Mouse (Mus musculus) bone marrow, adult 2 months (tissue): ENCODE measurements around the gene Chmp6. TPM values are rescaled to one million over a fixed set of nuclear protein-coding genes. Genes with fewer than 3 reads are reported as not detected.
A peak's percentile ranks its signal among the peaks of the same experiment; 100 is the strongest.

Experiments used
- H3K27ac ChIP-seq: fragments of 200-500 bp; 2 replicates; pipeline ENCODE4 v1.5.1; 2012; ENCODE audit warnings: low read depth, mild to moderate bottlenecking, control low read depth, inconsistent platforms, low read length; ENCODE audit not compliant: control insufficient read depth, poor library complexity, insufficient read depth
- H3K4me1 ChIP-seq: fragments of 200-500 bp; 2 replicates; pipeline ENCODE4 v1.6.1; 2011; ENCODE audit warnings: low read length; ENCODE audit not compliant: control insufficient read depth, insufficient read depth
- H3K4me3 ChIP-seq: fragments of 200-500 bp; replicated peaks from 2 replicates; pipeline ENCODE3; 2011; ENCODE audit warnings: mild to moderate bottlenecking, low read depth, low read length, control low read depth; ENCODE audit not compliant: control insufficient read depth
- CTCF ChIP-seq: fragments of 200-500 bp; IDR thresholded peaks from 2 replicates; pipeline ENCODE4 v1.5.1; 2011; ENCODE audit warnings: low read length, control low read depth; ENCODE audit not compliant: control insufficient read depth, insufficient read depth
- POLR2A ChIP-seq: fragments of 200-500 bp; IDR thresholded peaks from 2 replicates; pipeline ENCODE4 v1.6.1; 2011; ENCODE audit warnings: low read depth, mild to moderate bottlenecking, control low read depth, low read length, borderline replicate concordance; ENCODE audit not compliant: control insufficient read depth
- WGBS: fragments of 180-500 bp; shearing (Covaris S2); methylation state at CpG from one replicate; pipeline ENCODE4 v1.1.7; 2018; 5-methylcytosine and 5-hydroxymethylcytosine counted together
- polyA plus RNA-seq: library from polyadenylated mRNA; stranded (reverse); fragments of >200 nt; gene quantifications from 2 replicates; pipeline ENCODE4 v1.2.4, GENCODE M21; 2011; ENCODE audit warnings: low replicate concordance; ENCODE audit not compliant: missing spikeins, insufficient read depth, insufficient read length

The Chmp6 gene
- polyA plus RNA-seq, 1 experiment: 16.1 TPM

GRCm38 (mm10) chr11:119952429-119953224, 39.4 kb downstream of the Chmp6 start:
- Histone ChIP-seq H3K4me3 (no peak overlapping the region), H3K27ac (no peak overlapping the region), H3K4me1 (peaks cover 13% of the 10 kb centered on the region)
- TF ChIP-seq POLR2A: no peak
- no peak for TF ChIP-seq CTCF
- WGBS: 39% methylated on average over 5 of the region's 5 CpGs

GRCm38 (mm10) chr11:119954233-119954632, 41.0 kb downstream of the Chmp6 start:
- no peak overlapping the region for H3K4me3 ChIP-seq
- peaks cover 13% of the 10 kb centered on the region for H3K4me1 ChIP-seq
- no peak for TF ChIP-seq POLR2A
- TF ChIP-seq CTCF: no peak
- 19% methylated on average over 4 of the region's 4 CpGs for WGBS
- H3K27ac ChIP-seq: no peak overlapping the region

GRCm38 (mm10) chr11:119954749-119955337, 41.6 kb downstream of the Chmp6 start:
- Histone ChIP-seq H3K4me1 (peaks cover 13% of the 10 kb centered on the region), H3K27ac (peak overlapping the region; percentile 43), H3K4me3 (no peak overlapping the region)
- WGBS: 19% methylated on average over 2 of the region's 2 CpGs
- no peak for TF ChIP-seq POLR2A
- TF ChIP-seq CTCF: no peak

- TF ChIP-seq CTCF: no peak
- no peak for TF ChIP-seq POLR2A
- no peak overlapping the region for H3K4me3 ChIP-seq
- WGBS: 16% methylated on average over 3 of the region's 3 CpGs
- peaks cover 13% of the 10 kb centered on the region for H3K4me1 ChIP-seq
- H3K27ac ChIP-seq: peak overlapping the region; percentile 28
These were observed 42.2 kb downstream of the Chmp6 start for GRCm38 (mm10) chr11:119955432-119955831.

GRCm38 (mm10) chr11:119956590-119956989, 43.3 kb downstream of the Chmp6 start:
- H3K4me3 ChIP-seq: no peak overlapping the region
- H3K4me1 ChIP-seq: peaks cover 13% of the 10 kb centered on the region
- WGBS: 85% methylated on average over 13 of the region's 13 CpGs
- H3K27ac ChIP-seq: no peak overlapping the region
- TF ChIP-seq POLR2A (no peak), CTCF (no peak)

- 57% methylated on average over 7 of the region's 7 CpGs for WGBS
- TF ChIP-seq CTCF: no peak
- TF ChIP-seq POLR2A: no peak
- no peak overlapping the region for H3K27ac ChIP-seq
- H3K4me3 ChIP-seq: no peak overlapping the region
- peaks cover 11% of the 10 kb centered on the region for H3K4me1 ChIP-seq
These were observed 45.6 kb downstream of the Chmp6 start for GRCm38 (mm10) chr11:119958856-119959255.

- WGBS: 64% methylated on average over 4 of the region's 4 CpGs
- H3K4me1 ChIP-seq: peaks cover 8% of the 10 kb centered on the region
- no peak for TF ChIP-seq CTCF
- TF ChIP-seq POLR2A: no peak
These were observed 46.5 kb downstream of the Chmp6 start for GRCm38 (mm10) chr11:119959714-119960113.

GRCm38 (mm10) chr11:119960671-119961070, 47.4 kb downstream of the Chmp6 start:
- no peak overlapping the region for H3K27ac ChIP-seq
- TF ChIP-seq CTCF (no peak), POLR2A (no peak)
- H3K4me3 ChIP-seq: no peak overlapping the region
- peaks cover 1% of the 10 kb centered on the region; the same call in 1 of the 2 replicates for H3K4me1 ChIP-seq
- WGBS: 11% methylated on average over 6 of the region's 6 CpGs

More at GRCm38 (mm10) chr11:119959714-119960113, 46.5 kb downstream of the Chmp6 start:
- Histone ChIP-seq H3K4me3 (no peak overlapping the region), H3K27ac (no peak overlapping the region)
